Mouse (Mus musculus): ENCODE measurements around the gene Dnttip1.

DNA sequence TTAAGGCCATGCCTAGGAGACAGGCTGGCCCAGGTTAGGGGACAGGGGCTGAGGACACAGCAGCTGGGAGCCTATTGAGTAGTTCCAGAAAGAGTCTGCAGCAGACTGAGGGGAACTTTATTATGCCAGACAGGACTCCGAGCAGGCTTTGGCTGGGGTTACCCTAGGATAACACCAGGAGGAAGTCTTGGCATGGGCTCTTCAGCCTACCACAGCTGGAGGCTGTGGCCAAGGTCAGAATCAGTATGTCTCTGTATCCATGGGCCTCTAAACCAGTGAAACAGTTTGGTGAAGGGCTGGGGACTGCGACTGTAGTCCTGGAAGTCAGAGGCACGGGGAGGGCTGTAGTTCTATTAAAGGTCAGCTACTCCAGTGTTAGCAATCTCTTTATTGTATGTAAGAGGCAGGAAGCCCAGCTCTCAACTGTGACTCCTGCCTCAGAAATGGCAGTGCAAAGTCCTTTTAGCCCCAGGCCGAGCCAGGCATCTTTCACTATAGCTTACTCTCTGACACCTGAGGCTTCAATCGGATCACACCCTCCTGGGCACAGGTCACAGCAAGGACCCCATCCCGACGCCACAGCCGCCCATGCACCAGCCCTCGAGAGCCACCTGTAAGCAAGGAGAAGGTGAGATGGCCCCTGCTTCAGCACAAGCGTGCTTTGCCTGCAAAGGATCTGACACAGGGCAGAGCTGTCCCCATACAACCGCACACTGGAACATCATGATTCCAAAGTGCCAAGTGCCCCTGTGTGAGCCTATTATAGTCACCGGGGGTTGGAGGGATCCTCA lies 46.8 kb downstream of the Dnttip1 start:
- TF ChIP-seq POLR2A (IDR thresholded peaks at IDR 0.05; ENCODE audit: extremely low read depth, insufficient read depth, low read length) (no peak), CTCF (IDR thresholded peaks at IDR 0.05; ENCODE audit: extremely low read depth, insufficient read depth, low read length) (no peak)

All from cortical plate, adult 2 months (tissue).